21 mouse cellular contexts compared by ENCODE assay signal in the genomic region with DNA sequence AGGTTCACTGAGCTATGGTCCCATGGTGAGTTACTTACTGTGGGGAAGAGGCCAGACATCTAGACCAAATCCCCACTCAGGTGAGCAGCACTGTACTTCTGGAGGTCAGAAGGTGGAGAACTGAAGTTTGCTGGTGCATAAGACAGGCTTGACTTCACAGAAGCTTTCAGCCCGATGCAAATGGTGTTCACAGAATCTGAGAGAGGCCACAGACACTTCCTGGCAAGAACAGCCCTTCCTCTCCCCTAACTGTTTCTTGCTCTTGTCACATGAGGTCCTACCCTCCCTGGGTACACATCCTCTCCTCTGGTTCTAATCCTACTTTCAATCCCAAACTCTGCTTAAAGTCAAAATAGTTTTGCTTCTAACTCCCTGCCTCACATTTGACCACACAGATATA. TPM values are rescaled to one million over a fixed set of nuclear protein-coding genes. Genes with fewer than 3 reads are reported as not detected.
DNase-seq lines count a peak whose midpoint lies in the region; ATAC-seq and TF ChIP-seq lines count a peak whose summit lies in the region.
"Had no signal": no experiment of that assay in that cellular context is flagged by ENCODE, and none has a peak within 500 bp of the region (broad histone marks: within the 10 kb centered on the region; RNA-seq: fewer than 3 reads in every experiment).

No protein-coding gene starts in this region.

- H3K9ac ChIP-seq in heart, embryonic 16.5 days (ENCODE audit: low read length) = no peak overlapping the region
- H3K9ac ChIP-seq in heart, adult 2 months (ENCODE audit: low read depth, low read length) = no peak overlapping the region
- H3K9ac ChIP-seq: heart, embryonic 15.5 days; hindbrain, embryonic 14.5 days had no signal

- no peak for TF ChIP-seq POLR2A in heart, adult 2 months (IDR thresholded peaks at IDR 0.05; ENCODE audit: insufficient read depth, low read depth, low read length)

- no peak for TF ChIP-seq EP300 in heart, adult 2 months (IDR thresholded peaks at IDR 0.05; ENCODE audit: insufficient read depth, low read depth, low read length)

- H3K9me3 ChIP-seq in heart, embryonic 16.5 days (replicated peaks; ENCODE audit: control insufficient read depth, low read length) = no peaks in the 10 kb centered on the region
- H3K9me3 ChIP-seq: embryonic facial prominence, embryonic 10.5 days; heart, embryonic 15.5 days had no signal

- peaks cover 10% of the 10 kb centered on the region; the same call in 1 of the 2 replicates for H3K4me1 ChIP-seq in heart, embryonic 16.5 days (ENCODE audit: control insufficient read depth, insufficient read depth, low read length)
- peaks cover 2% of the 10 kb centered on the region; the same call in 1 of the 2 replicates for H3K4me1 ChIP-seq in heart, adult 2 months (ENCODE audit: control insufficient read depth, insufficient read depth, low read length)
- H3K4me1 ChIP-seq: embryonic facial prominence, embryonic 10.5 days had no signal

- H3K27me3 ChIP-seq in heart, embryonic 16.5 days (ENCODE audit: control insufficient read depth, insufficient read depth, low read length) = peaks cover 2% of the 10 kb centered on the region
- no peaks in the 10 kb centered on the region for H3K27me3 ChIP-seq in heart, adult 2 months (ENCODE audit: control insufficient read depth, insufficient read depth, low read length)

- ATAC-seq in heart, embryonic 16.5 days (replicated peaks; ENCODE audit: extremely low read depth, insufficient read depth, low FRiP score) = 0 out of 2 replicates have a peak, but pooled peaks have one; percentile 33
- peak; percentile 28; the same call in 1 of the 2 replicates for ATAC-seq in common myeloid progenitor, adult 5-6 weeks (replicated peaks; ENCODE audit: low read depth, poor library complexity, severe bottlenecking)
- ATAC-seq: forebrain, embryonic 16.5 days; intestine, postnatal 0 days had no signal

- intact Hi-C loops in heart, adult 2 months (cut with DNase I) = no loop called here

- WGBS in heart, embryonic 16.5 days = 47% methylated on average over 1 of the region's 1 CpGs
- WGBS in heart, adult 2 months = 23% methylated on average over 1 of the region's 1 CpGs

- TF ChIP-seq CTCF in heart, adult 2 months (IDR thresholded peaks at IDR 0.05) = no peak

- H3K36me3 ChIP-seq in heart, embryonic 16.5 days (ENCODE audit: control insufficient read depth, insufficient read depth) = no peaks in the 10 kb centered on the region
- no peaks in the 10 kb centered on the region for H3K36me3 ChIP-seq in heart, adult 2 months (ENCODE audit: control insufficient read depth, insufficient read depth, low read length)
- H3K36me3 ChIP-seq: embryonic facial prominence, embryonic 10.5 days; heart, embryonic 15.5 days had no signal

- no peak overlapping the region; the same call in 1 of the 2 replicates for H3K4me2 ChIP-seq in heart, embryonic 16.5 days (ENCODE audit: low read depth, low read length)

- DNase-seq in heart, adult 2 months = no peak
- DNase-seq in CD4-positive, CD25-positive, alpha-beta regulatory T cell, adult 2 months (ENCODE audit: low read depth, low spot score) = peak; percentile 48
- DNase-seq in thymus, postnatal 0 days (ENCODE audit: low spot score) = peak; percentile 71
- DNase-seq in right cerebral cortex, postnatal 4 days = no peak
- DNase-seq in embryo, embryonic 11 days = no peak
- no peak for DNase-seq in lung, postnatal 10 days
- DNase-seq: adrenal gland, postnatal 14 days; cerebellum, adult 8-10 months; left cerebral cortex, postnatal 4 days; lung, adult 2 months; midbrain, embryonic 14.5 days; right cerebral cortex, adult 18-20 months had no signal

- no peaks in the 10 kb centered on the region for H3K79me2 ChIP-seq in heart, adult 2 months (replicated peaks; ENCODE audit: control insufficient read depth, insufficient read depth, low read length)

- H3K4me3 ChIP-seq in heart, embryonic 16.5 days (ENCODE audit: low read length) = no peak overlapping the region
- no peak overlapping the region for H3K4me3 ChIP-seq in heart, adult 2 months
- H3K4me3 ChIP-seq: embryonic facial prominence, embryonic 10.5 days; heart, embryonic 15.5 days had no signal

- H3K27ac ChIP-seq in heart, embryonic 16.5 days (ENCODE audit: low read length) = no peak overlapping the region; the same call in 1 of the 2 replicates
- no peak overlapping the region for H3K27ac ChIP-seq in heart, adult 2 months
- H3K27ac ChIP-seq: embryonic facial prominence, embryonic 10.5 days; hindbrain, embryonic 14.5 days; macrophage had no signal

RNA-seq across cellular contexts. Expression of a gene that starts 9.2 kb away (rescaled TPM):
- polyA plus RNA-seq in heart, embryonic 16.5 days (2015; fragmentation: Nextera tagmentation; extraction: Ambion mirVana) = 10.7 and 32.2 TPM in 2 replicates
- total RNA-seq in heart, adult 2 months (2021) = 1 to 10 TPM in 1 of 2 experiments, under 1 TPM in 1; 0.99 to 1.3 TPM
- 1.0 and 1.7 TPM in 2 replicates for polyA plus RNA-seq in heart, adult 2 months (2012; rRNA removed)
- 3.5 and 3.7 TPM in 2 replicates for total RNA-seq in common myeloid progenitor, adult 5-6 weeks (2017)
- 391 and 434 TPM in 2 replicates for polyA plus RNA-seq in thymus, postnatal 0 days (2015; fragmentation: Nextera tagmentation; extraction: Ambion mirVana)
- polyA plus RNA-seq: liver, adult 2 months had no signal

Comparison
In these comparisons a context has a peak if more than half of its experiments do, and no peak if none do; other contexts are left out.
1. DNase-seq: peak in CD4-positive, CD25-positive, alpha-beta regulatory T cell, adult 2 months (single experiment) and thymus, postnatal 0 days (single experiment); none in heart, adult 2 months (0 of 2), right cerebral cortex, postnatal 4 days (single experiment), embryo, embryonic 11 days (single experiment) and lung, postnatal 10 days (single experiment).